Mouse (Mus musculus) cortical plate, adult 2 months (tissue): ENCODE measurements at regions not wholly inside any gene's neighbourhood (a gene's known extent, or its start where the extent isn't known, plus 50 kb on each side); places are given as distances from the start of the nearest gene placed in this dataset.

Experiments
- CTCF ChIP-seq: fragments of 200-500 bp; IDR thresholded peaks from 2 replicates; pipeline ENCODE4 v1.5.1; 2011; ENCODE audit warnings: mild to moderate bottlenecking, control low read depth, low read length; ENCODE audit not compliant: insufficient read depth; ENCODE audit errors: extremely low read depth
- POLR2A ChIP-seq: fragments of 200-500 bp; IDR thresholded peaks from 2 replicates; pipeline ENCODE4 v1.6.1; 2011; ENCODE audit warnings: mild to moderate bottlenecking, low read length, control low read depth; ENCODE audit not compliant: insufficient read depth; ENCODE audit errors: extremely low read depth

GRCm38 (mm10) chr3:41319214-41319856 is 236.2 kb upstream of the Jade1 start:
- TF ChIP-seq CTCF, result no peak
- TF ChIP-seq POLR2A, result no peak
